Mouse (Mus musculus): ENCODE data around the gene Sema7a. TPM values are rescaled to one million over a fixed set of nuclear protein-coding genes. Genes with fewer than 3 reads are reported as not detected.
A peak's percentile ranks its signal among the peaks of the same experiment; 100 is the strongest.

The Sema7a gene
- polyA plus RNA-seq (2015; fragmentation: Nextera tagmentation; extraction: Ambion mirVana) = not detected in 2 replicates

DNA sequence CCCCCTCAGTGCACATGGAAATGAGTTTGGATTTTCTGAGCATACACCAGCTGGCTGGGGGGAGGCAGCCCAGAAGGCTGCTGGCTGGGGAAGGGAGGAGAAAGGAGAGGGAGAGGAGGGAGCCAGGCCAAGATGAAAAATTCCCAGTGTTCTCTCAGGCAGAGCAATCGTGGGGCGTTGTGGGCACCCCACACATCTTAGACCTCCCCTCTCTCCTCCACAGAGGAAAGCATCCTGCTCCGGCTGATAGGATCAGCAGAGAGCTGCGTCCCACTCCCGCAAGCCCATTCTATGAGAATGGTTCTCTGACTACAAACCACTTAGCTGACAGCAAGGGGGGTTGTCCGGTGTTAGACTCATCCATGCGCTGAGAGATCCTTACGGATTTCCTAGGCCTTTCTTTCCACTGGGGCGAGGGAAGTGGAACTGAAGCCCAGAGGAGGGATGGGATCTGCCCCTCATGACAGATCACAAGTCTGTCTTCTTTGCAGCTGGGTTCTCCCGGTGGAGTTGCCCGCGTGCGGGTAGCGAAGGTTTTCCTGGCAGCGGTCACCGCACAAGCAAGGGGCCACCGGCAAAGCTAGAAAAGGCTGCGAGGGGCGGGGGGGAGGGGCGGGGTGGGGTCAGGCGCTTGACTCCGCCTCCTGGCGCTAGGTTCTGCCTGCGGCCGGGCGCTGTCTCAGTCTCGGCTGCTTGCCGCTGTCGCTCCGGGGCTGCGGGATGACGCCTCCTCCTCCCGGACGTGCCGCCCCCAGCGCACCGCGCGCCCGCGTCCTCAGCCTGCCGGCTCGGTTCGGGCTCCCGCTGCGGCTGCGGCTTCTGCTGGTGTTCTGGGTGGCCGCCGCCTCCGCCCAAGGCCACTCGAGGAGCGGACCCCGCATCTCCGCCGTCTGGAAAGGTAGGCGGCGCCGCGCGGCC, at the start of gene Sema7a:
Sema7a (plus strand) TSS at position 682 of the 918 bp plus-strand sequence.
- no peaks in the 10 kb centered on the region for H3K9me3 ChIP-seq (replicated peaks)
- DNase-seq (no peak), ATAC-seq (ENCODE audit: low read depth) (no peak; the same call in 1 of the 2 replicates)
- H3K27ac ChIP-seq = no peak within 1 kb of the TSS
- H3K4me1 ChIP-seq (replicated peaks) = peaks cover 13% of the 10 kb centered on the region
- peaks cover 83% of the 10 kb centered on the region for H3K27me3 ChIP-seq
- 4% methylated on average over 51 of the region's 60 CpGs for WGBS (ENCODE audit: insufficient replicate concordance)
- peak within 1 kb of the TSS; percentile 59 for H3K4me3 ChIP-seq (replicated peaks)
- H3K4me2 ChIP-seq = peak within 1 kb of the TSS; percentile 77
- H3K9ac ChIP-seq = no peak within 1 kb of the TSS
- H3K36me3 ChIP-seq = no peaks in the 10 kb centered on the region

GRCm38 (mm10) chr9:57900478-57900877, 39.4 kb upstream of the Sema7a start:
- ATAC-seq (ENCODE audit: low read depth) (no peak), DNase-seq (no peak)
- no peak overlapping the region for H3K4me2 ChIP-seq
- no peaks in the 10 kb centered on the region for H3K36me3 ChIP-seq
- no peak overlapping the region for H3K9ac ChIP-seq
- no peak overlapping the region for H3K27ac ChIP-seq
- 34% methylated on average over 10 of the region's 10 CpGs for WGBS (ENCODE audit: insufficient replicate concordance)
- H3K9me3 ChIP-seq (replicated peaks) = no peaks in the 10 kb centered on the region
- H3K4me1 ChIP-seq (replicated peaks) = 0 out of 2 replicates have a peak, but pooled peaks cover 2% of the 10 kb centered on the region
- no peak overlapping the region for H3K4me3 ChIP-seq (replicated peaks)
- H3K27me3 ChIP-seq = no peaks in the 10 kb centered on the region

- H3K4me2 ChIP-seq = no peak overlapping the region
- DNase-seq (no peak), ATAC-seq (ENCODE audit: low read depth) (no peak)
- no peaks in the 10 kb centered on the region for H3K27me3 ChIP-seq
- H3K4me3 ChIP-seq (replicated peaks) = no peak overlapping the region
- 41% methylated on average over 9 of the region's 9 CpGs for WGBS (ENCODE audit: insufficient replicate concordance)
- H3K4me1 ChIP-seq (replicated peaks) = 0 out of 2 replicates have a peak, but pooled peaks cover 2% of the 10 kb centered on the region
- no peak overlapping the region for H3K27ac ChIP-seq
- H3K9ac ChIP-seq = no peak overlapping the region
- no peaks in the 10 kb centered on the region for H3K36me3 ChIP-seq
- no peaks in the 10 kb centered on the region for H3K9me3 ChIP-seq (replicated peaks)
These were observed 38.7 kb upstream of the Sema7a start for GRCm38 (mm10) chr9:57901197-57901596.

DNA sequence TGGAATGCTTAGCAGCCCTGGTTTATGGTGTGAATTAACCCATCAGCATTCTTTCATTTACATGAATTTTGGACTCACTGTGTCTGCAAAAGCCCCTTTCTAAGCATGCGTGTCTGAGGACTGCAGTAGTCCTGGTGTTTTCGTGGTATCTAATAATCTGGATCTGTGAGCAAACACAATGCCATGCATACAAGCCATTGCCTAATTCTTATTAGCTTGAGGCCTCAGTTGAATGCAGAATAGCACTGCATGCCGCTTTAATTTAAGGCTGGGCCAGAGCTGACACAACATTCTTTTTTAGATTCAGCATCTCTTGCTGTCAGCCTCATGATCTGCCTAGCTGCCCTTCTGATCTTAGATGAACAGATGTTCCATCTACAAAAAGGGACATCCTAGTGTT, 38.3 kb upstream of the Sema7a start:
- DNase-seq (no peak), ATAC-seq (ENCODE audit: low read depth) (no peak)
- Histone ChIP-seq H3K36me3 (no peaks in the 10 kb centered on the region), H3K9ac (no peak overlapping the region), H3K4me3 (replicated peaks) (no peak overlapping the region), H3K4me2 (no peak overlapping the region), H3K27me3 (no peaks in the 10 kb centered on the region), H3K27ac (no peak overlapping the region), H3K9me3 (replicated peaks) (no peaks in the 10 kb centered on the region), H3K4me1 (replicated peaks) (0 out of 2 replicates have a peak, but pooled peaks cover 2% of the 10 kb centered on the region)
- WGBS (ENCODE audit: insufficient replicate concordance) = 72% methylated on average over 3 of the region's 3 CpGs

DNA sequence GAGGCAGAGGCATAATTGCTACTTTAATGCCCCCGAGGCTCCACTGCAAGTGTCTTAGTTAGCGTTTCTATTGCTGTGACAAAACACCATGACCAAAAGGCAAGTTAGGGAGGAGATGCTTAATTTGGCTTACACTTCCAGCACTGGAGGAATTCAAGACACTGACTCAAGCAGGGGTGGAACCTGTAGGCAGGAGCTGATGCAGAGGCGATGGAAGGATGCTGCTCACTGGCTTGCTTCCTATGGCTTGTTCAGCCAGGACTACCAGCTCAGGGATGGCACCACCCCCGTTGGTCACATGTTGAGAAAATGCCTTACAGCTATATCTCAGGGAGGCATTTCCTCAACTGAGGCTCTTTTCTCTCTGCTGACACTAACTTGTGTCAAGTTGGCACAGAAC, 37.8 kb upstream of the Sema7a start:
- Histone ChIP-seq H3K27me3 (no peaks in the 10 kb centered on the region), H3K4me2 (no peak overlapping the region), H3K9me3 (replicated peaks) (no peaks in the 10 kb centered on the region), H3K9ac (no peak overlapping the region), H3K36me3 (no peaks in the 10 kb centered on the region), H3K4me1 (replicated peaks) (0 out of 2 replicates have a peak, but pooled peaks cover 2% of the 10 kb centered on the region), H3K4me3 (replicated peaks) (no peak overlapping the region), H3K27ac (no peak overlapping the region)
- WGBS (ENCODE audit: insufficient replicate concordance) = 58% methylated on average over 4 of the region's 4 CpGs
- ATAC-seq (ENCODE audit: low read depth) = no peak
- DNase-seq = no peak

DNA sequence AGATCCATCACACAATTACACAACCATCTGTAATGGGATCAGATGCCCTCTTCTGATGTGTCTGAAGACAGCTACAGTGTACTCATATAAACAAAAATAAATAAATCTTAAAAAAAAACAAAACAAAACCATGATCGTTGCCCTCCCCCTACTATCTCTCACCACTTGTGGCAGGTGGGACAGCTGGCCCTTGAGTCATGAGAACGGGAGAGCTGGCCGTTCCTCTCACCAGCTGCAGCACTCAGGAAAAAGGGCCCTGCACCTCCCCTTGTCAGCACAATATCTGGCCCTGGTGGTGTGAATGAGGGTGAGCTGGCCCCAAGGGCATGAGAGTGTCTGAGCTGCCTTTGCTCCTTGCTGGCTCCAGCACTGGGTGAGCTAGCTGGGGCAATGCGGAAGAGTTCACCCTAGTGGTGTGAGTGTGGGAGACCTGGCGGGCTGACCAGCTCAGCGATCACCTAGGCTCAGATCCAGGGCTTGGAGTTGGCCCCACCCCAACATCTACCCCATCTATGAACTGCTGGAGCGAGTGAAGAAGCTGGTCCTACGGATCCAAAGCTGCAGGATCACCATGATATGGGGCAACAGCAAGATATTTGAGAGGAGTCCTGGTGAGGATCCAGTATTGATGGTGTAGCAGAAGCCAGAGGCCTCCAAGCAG, 36.2 kb upstream of the Sema7a start:
- Histone ChIP-seq H3K4me2 (no peak overlapping the region), H3K9me3 (replicated peaks) (no peaks in the 10 kb centered on the region), H3K27me3 (no peaks in the 10 kb centered on the region), H3K9ac (no peak overlapping the region), H3K36me3 (no peaks in the 10 kb centered on the region), H3K4me1 (replicated peaks) (0 out of 2 replicates have a peak, but pooled peaks cover 2% of the 10 kb centered on the region), H3K27ac (no peak overlapping the region), H3K4me3 (replicated peaks) (no peak overlapping the region)
- DNase-seq (no peak), ATAC-seq (ENCODE audit: low read depth) (no peak)
- WGBS (ENCODE audit: insufficient replicate concordance) = 64% methylated on average over 8 of the region's 8 CpGs

DNA sequence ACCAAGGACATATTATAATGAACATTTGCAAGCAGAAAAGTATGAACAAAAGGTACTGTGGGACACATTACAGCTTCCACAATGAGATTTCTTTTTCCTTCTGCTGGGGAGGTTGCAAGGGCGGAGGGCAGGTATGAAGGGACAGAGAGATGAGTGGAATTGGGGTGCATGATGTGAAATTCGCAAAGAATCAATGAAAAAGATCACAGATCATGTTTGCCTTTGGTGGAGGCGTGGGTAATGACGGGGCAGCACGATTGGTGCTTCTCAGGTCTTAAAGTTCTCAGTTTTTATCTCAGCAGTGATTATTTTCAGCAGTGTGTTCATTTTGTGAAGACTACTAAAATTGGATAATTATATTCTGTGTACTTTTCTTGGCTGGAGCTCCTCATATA, 35.7 kb upstream of the Sema7a start:
- no peak overlapping the region for H3K9ac ChIP-seq
- no peaks in the 10 kb centered on the region for H3K9me3 ChIP-seq (replicated peaks)
- no peak overlapping the region for H3K4me3 ChIP-seq (replicated peaks)
- H3K36me3 ChIP-seq = no peaks in the 10 kb centered on the region
- H3K4me1 ChIP-seq (replicated peaks) = 0 out of 2 replicates have a peak, but pooled peaks cover 2% of the 10 kb centered on the region
- DNase-seq (no peak), ATAC-seq (ENCODE audit: low read depth) (no peak)
- no peak overlapping the region for H3K4me2 ChIP-seq
- 56% methylated on average over 5 of the region's 5 CpGs for WGBS (ENCODE audit: insufficient replicate concordance)
- no peak overlapping the region for H3K27ac ChIP-seq
- H3K27me3 ChIP-seq = no peaks in the 10 kb centered on the region

DNA sequence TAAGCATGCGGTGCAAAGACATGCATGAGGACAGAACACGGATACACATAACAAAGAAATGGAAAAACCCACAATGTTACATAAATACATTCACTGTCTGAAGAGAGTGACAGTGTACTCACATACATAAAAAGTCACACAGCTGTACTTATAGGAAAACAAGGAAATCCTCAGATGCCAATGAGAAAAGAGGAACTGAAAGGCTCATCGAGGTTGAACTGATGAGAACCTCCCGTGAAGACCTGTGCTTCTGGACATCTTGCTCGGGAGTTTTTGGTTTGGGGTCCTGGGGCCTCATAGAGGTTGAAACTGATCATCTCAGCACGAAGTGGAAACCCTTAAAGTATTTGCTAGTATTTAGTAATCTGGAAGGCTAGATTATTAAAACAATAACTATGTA, 32.7 kb upstream of the Sema7a start:
- Histone ChIP-seq H3K27me3 (no peaks in the 10 kb centered on the region), H3K4me3 (replicated peaks) (no peak overlapping the region), H3K4me2 (no peak overlapping the region), H3K27ac (no peak overlapping the region), H3K9ac (no peak overlapping the region), H3K4me1 (replicated peaks) (peaks cover 21% of the 10 kb centered on the region), H3K36me3 (no peaks in the 10 kb centered on the region), H3K9me3 (replicated peaks) (no peaks in the 10 kb centered on the region)
- no peak for DNase-seq
- 36% methylated on average over 6 of the region's 6 CpGs for WGBS (ENCODE audit: insufficient replicate concordance)
- ATAC-seq (ENCODE audit: low read depth) = no peak

DNA sequence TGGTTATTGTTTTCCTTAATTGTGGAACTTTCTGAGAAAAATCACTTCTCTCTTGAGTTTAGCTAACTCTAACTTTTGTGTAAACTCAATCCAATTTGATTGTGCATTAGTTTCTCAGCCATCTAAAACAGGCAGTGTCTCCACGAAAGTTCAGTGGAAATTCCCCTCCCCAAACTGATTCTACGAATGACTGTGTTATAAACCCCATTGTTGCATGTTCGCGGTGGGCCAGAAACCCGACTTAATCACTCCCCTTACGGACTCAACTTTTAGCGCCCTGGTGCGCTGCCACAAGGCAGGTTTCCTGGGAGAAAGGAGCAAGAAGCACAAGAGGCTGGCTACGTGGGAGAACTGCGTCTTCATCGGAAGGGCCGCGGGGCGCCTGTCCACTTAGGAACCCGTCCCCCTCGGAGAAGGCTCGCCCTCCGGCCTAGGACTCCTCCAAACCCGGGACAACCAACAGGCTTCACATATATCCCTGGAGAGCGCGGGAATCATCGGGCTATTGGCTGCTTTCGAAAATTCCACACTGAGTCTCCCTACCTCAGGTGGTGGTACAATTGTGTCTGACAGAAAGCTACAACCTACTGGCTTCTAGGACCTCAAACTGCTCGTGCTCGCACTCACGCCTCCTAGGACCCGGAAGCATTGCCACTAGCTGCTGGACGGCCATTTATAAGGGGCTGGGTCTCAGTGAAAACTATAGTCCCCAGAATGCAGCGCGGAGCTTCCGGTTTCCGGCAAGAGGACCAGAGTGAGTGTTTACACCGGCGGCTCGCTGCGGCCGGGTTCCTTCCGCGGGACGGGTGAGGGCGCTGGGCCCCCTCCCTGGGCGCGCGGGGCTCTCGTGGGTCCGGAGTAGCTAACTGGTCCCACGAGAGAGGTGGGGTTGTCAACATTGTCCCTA, 29.4 kb upstream of the Sema7a start, which contains the start of gene Ubl7:
Ubl7 (plus strand) TSS at position 726 of the 907 bp plus-strand sequence.
- under 1% methylated on average over 47 of the region's 47 CpGs for WGBS (ENCODE audit: insufficient replicate concordance)
- no peaks in the 10 kb centered on the region for H3K9me3 ChIP-seq (replicated peaks)

DNA sequence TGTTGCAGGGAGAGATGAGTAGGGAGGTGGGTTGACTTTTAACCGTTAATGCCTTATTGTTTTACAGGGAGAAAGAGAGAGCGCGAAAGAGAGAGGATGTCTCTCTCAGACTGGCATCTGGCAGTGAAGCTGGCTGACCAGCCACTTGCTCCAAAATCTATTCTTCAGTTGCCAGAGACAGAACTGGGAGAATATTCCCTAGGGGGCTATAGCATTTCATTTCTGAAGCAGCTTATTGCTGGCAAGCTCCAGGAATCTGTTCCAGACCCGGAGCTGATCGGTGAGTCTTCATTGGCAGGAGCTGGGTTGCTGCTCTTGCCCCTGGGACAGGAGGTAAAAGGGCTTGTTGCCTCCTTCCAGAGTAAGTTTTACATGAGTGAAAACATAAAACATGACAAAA, 27.3 kb upstream of the Sema7a start:
- Histone ChIP-seq H3K27ac (no peak overlapping the region), H3K27me3 (no peaks in the 10 kb centered on the region), H3K9me3 (replicated peaks) (no peaks in the 10 kb centered on the region), H3K9ac (no peak overlapping the region), H3K4me2 (no peak overlapping the region), H3K36me3 (0 out of 2 replicates have a peak, but pooled peaks cover 12% of the 10 kb centered on the region), H3K4me3 (replicated peaks) (0 out of 2 replicates have a peak overlapping the region, but pooled peaks have one; percentile 8), H3K4me1 (replicated peaks) (peaks cover 20% of the 10 kb centered on the region)
- 89% methylated on average over 5 of the region's 5 CpGs for WGBS (ENCODE audit: insufficient replicate concordance)
- DNase-seq (no peak), ATAC-seq (ENCODE audit: low read depth) (no peak)

More for the DNA sequence above, 29.4 kb upstream of the Sema7a start, which contains the start of gene Ubl7:
- ATAC-seq (ENCODE audit: low read depth) (peak; percentile 99), DNase-seq (peak; percentile 84)
- Histone ChIP-seq H3K27ac (peak within 1 kb of the TSS; percentile 76), H3K4me3 (replicated peaks) (peak within 1 kb of the TSS; percentile 74), H3K36me3 (0 out of 2 replicates have a peak, but pooled peaks cover 8% of the 10 kb centered on the region), H3K4me2 (peak within 1 kb of the TSS; percentile 88), H3K4me1 (replicated peaks) (peaks cover 20% of the 10 kb centered on the region), H3K9ac (peak within 1 kb of the TSS; percentile 78), H3K27me3 (no peaks in the 10 kb centered on the region)
